Mouse (Mus musculus) brain, embryonic 18.5 days (tissue): ENCODE measurements around the gene 1700037H04Rik.

ENCODE experiments used
- DNase-seq: peaks from one replicate; pipeline ENCODE4 v3.0.0-alpha.2; 2012; ENCODE audit warnings: low read depth, low spot score

Gene 1700037H04Rik

DNA sequence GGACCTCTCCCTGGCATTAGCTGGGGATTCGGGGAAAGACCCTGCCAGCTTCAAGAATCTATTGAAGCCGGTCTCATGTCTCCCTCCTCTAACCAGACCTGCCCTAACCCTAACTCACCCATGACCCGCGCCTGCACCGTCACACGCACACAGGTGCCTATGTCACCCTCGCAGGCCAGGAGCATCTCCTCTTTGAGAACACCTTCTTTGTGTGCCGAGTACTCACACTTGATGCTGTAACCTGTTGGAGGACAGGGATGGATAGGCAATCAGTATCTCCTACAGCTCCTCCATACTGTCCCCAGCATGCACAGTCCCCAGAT lies 12.9 kb downstream of the 1700037H04Rik start:
- DNase-seq, result no peak

DNA sequence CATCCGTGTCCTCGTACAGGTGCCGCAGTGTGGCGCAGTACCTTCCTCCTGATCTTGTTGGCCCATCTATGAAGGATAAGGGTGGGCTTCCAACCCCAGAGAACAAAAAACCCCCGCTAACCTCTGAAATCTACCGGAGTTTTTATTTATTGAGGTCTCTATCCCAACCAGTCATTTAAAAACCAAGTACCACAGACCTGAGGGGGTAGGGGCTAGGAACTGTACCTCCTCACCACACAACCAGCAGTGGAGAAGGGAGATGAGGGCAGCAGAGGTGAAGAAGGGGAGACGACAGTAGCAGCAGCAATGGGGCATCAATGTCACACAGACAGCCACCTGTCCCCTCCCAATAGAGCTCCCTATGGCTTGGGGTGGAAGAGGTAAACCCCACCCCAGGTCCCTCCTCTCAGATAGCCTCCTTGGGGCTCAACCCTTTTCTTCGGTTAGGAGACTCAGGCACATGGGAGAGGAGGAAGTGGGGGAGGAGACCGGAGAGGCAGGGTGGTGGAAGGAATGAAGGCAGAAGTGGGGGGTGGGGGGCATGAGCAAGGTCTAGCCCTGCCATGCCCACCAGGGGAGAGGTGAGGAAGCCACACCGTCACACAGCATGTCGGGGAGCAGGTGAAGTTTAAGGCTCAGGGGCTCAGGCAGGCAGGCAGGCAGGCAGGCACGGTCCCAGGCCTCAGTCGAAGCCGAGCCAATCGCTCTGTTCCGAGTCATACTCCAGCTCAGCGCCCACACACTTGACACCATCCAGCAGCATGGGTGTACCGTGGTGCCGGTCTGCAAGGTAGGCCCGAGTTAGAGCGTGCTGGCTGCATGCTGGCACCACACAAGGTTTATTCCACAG lies 13.5 kb downstream of the 1700037H04Rik start:
- no peak for DNase-seq

DNA sequence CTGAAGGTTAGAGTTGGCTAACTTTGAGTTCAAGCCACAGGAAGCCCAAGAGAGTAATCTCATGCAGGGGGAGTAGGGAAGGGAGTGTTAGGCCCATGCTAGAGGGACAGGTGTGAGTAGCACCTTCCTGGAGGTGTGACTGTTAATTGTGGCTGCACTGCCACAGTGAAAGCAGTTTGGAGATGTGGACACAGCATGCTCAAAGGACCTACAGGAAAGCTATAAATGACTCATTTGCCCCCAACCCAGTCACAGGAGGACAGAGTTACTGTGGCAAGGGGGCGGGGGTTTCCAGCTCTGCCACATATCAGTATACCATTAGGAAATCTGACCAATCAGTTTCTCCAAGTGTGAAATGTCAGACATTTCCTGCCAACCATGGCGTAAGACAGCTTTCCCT lies 14.3 kb downstream of the 1700037H04Rik start:
- no peak for DNase-seq

DNA sequence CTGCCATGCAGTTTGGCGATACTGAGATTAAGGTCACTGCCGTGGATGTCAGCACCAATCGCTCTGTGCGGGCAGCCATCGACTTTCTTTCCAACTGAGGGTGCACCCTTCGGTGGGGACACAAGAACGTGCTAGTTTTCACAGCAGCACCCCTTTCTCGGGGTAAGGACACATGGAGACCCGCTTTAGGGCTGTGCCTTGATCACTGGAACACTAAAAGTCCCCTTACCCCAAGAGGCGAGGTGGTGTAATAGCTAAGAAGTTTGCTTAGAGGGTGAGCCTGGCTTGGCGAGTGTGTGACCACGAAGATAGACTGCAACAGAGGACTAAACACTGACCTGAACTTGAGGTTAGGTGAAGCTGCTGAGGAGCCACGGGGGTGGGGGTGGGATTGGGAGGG lies 14.8 kb downstream of the 1700037H04Rik start:
- no peak for DNase-seq

DNA sequence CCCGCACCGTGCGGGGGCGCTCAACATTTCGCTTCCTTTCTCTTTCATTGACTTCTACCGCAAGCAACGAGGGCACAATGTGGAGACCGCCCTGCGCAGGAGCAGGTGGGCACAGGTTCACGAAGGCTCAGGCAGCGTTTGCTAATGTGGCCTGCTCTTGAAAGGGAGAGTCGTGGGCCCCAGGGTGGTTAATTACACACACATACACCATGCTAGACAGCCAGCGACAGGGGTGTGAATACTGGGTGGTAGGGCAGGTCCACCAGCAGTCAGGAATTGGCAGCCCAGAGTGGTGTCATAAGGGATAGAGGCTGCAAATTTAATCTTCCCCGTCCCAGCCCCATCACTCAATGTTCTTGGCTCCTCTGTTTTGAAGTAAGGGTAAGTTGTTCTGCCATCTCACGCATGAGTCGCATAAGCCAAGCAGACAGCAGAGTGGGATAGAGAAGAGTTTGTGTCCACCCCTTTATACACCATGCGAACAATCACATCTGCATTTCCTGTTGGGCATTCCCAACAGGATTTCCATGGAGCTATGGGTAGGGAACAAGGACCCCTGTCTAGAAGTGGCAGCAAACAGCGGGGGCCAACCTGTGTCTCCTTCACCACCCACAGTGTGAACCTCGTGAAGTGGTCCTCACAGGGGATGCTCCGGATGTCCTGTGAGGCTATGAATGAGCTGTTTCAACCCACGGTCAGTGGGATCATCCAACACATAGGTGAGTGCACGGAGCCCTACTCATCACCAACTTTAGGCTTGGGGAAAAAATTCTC lies 16.7 kb downstream of the 1700037H04Rik start:
- DNase-seq, result no peak

DNA sequence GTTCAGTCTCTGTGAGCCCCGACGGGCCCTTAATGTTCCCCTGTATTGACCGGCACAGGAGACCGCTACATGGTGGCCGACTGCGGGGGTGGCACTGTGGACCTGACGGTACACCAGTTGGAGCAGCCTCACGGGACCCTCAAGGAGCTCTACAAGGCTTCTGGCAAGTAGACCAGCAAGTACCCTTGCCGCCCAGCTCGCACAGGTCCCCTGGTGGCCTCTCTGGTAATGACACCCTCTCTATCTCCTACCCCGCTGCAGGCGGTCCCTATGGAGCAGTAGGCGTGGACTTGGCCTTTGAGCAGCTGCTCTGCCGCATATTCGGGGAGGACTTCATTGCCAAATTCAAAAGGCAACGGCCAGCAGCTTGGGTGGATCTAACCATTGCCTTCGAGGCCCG lies 17.3 kb downstream of the 1700037H04Rik start:
- no peak for DNase-seq

DNA sequence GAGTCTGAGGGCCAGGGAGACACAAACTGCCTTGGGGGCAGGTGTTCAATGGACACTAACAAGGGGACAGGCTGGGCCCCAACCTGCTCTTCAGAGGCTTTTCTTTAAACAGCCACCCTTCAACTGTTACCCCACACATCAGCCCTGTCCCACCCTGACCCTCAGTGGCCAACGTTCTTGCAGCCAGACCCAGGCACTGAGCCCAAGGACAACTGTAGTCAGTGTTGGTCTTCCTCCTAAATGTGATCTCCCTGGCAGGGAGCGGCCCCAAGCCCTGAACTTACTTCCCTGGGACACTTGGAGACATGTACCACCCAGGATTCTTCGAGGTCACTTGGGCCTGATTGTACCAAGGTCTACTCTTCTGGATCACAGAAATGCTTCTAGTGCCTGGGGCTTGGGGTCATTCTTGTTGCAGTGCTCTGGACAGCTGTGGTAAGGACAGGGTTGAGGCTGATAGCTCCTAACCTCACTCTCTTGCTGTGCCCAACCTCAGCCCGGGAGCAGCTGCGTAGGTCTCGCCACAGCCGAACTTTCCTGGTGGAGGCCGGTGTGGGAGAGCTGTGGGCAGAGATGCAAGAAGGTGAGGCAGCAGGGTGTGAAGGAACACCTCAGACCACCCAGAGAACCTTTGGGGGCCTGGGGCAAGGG lies 18.4 kb downstream of the 1700037H04Rik start:
- no peak for DNase-seq

DNA sequence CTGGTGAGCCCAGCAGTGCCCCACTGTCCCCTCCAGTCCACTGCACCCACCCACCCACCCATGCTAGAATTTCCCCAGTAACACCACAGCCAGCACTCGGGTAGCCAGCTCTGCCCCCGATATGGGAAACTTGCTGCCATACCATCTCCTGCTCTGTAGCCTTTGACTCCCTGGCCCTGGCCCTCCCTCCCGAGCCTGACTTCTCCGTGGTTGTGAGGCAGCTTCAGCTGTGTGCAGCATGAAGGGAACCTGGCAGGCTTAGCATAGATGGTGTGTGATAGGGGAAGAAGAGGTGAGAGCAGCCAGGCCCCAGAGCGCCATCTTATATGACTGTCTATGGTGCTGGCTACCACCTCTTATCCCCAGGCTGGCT lies 19.4 kb downstream of the 1700037H04Rik start:
- DNase-seq, result no peak

DNA sequence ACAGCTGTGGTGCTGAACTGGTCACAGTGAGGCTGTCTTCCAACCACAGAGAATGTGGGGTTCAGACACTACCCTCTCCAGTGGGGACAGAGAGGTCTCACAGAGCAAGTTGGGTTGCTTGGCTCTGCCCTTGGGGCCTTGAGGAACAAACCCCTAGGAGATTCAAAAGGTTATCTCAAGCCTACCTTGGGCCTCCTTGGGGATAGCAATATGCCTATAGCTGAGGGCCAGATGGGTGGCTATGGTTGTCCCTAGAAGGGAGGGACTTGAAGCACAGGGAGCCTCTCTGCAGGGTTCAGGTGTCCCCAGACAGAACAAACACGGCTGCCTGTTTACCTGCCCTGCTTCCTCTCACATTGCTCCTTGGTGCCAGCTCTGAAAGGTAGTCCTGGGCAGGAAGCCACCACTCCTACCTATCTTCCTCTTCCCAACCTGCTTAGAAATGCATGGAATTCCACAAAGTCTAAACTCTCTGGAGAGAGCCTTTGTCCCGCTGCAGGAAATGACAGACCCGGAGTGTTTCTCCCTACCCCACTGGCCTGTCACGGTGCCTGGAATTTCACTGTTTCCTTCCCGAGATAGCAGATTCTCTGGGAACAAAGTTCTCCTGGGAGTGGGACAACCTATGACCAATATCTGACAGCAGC lies 19.9 kb downstream of the 1700037H04Rik start:
- DNase-seq, result no peak

DNA sequence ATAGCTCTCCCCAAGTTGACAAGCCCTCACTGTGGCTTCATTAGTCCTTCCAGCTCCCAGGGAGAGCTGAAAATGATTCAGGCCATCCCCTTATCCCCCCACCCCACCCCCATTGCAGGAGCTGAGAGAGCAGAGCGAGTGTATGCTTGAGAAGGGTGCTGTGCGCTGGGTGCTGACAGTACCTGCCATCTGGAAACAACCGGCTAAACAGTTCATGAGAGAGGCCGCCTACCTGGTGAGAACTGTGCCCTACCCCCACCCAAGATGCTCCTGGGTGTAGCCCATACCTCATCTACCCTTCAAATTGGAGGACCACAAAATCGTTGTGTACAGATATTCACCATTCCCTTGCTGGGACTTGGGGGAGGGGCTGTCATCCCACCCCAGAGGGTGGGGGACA lies 20.6 kb downstream of the 1700037H04Rik start:
- no peak for DNase-seq

DNA sequence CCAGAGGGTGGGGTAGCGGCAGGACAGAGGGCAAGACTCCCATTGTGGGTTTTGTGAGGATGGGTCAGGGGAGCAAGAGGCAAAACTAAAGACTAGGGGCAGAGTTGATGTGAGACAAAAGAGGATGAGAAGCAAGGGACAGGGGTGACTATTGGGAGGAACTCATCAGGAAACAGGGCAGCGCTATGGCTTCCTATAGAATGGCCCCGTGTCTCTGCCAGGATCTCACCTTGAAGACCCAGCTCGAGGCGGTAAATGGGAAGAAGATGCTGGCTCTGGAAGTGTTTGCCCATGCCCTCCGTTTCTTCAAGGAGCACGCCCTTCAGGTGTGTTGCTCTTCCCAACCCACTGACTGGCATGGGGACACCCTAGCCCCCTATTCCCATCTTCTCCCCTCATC lies 21.1 kb downstream of the 1700037H04Rik start:
- DNase-seq, result no peak

DNA sequence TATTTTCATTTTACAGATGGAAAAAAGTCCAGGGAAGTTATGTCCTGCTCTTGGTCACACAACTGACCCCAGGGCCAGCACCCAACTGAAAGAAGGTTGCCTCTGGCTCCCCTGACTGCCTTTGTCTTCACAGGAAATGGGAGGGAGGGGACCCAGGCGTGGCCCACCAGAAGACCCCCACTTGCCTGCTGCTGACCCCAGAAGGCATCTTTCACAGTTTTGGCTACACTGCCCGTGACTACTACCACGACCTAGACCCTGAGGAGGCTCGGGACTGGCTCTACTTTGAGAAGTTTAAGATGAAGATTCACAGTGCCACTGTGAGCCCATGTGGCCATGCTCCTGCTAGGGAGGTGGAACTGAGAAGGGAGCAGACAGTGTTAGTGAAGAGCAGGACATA lies 21.6 kb downstream of the 1700037H04Rik start:
- DNase-seq, result no peak

DNA sequence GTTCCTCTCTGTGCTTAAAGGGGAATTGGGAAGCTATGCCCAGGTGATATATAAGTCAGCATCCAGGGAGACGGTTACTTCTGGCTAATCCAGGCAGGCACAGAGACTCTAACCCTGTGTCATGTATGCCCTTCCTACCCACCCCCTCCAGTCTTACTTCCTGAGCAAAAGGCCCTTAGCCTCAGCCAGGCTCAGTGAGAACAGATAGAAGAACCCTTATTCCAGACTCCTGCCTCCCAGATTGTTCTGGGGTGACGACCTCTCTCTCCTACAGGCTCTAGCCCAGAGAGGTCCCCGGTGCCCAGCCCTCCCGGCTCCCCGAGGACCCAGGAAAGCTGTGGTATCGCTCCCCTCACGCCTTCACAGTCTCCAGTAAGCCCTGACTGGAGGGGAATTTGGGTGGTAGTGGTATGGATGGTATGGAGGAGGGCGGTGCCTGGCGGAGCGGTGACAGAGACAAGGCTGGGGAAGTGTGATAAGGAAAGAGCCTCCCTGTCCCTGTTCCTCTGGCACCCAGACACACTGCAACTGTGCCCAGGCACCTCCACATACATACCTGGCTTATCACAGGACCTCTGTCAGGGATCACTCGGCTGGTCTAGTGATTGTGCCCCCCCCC lies 24.3 kb downstream of the 1700037H04Rik start:
- no peak for DNase-seq

DNA sequence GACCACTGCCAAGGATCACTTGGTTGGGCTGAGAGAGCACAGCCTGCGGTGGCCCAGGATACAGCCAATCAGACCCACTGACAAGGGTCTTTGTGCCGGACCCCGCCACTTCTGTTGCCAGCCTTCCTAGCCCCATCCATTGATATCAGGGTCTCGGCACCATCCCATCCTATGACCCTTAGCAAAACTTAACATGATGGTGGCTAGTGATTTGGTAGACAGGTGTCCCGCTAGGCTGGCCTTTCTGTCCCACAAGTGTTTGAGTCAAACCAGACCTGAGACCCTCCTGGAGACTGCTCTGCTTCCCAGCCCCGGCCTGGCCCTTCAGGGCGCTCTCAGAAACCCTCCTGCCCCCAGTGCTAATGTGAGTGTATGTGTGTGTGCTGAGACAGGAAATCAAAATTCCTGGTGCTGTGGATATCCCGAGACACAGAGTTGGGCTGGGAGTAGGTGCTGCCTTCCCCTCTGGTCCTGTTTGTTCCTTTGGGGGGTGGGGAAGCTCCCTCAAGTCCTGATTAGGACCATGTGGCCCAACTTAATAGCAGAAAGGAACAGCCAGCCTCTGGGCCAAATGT lies 25.0 kb downstream of the 1700037H04Rik start:
- DNase-seq, result no peak

DNA sequence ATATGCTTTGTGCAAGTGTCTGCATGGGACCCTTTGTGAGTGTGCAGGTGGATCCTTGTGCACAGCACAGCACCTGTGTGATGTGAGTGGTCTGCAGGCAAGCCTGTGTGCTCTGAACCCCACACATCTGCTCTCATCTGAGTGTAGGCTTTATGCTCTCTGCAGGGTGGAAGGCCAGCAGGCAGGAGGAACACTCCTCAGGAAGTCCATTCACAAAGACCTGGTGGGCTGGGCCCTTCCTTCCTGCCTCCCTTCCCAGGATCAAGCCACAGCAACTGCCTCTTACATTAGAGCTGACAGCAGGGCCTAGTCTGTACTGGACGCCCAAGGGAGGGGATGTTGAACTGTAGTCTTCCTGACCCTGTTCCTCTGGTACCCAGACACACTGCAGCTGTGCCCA lies 25.5 kb downstream of the 1700037H04Rik start:
- no peak for DNase-seq

DNA sequence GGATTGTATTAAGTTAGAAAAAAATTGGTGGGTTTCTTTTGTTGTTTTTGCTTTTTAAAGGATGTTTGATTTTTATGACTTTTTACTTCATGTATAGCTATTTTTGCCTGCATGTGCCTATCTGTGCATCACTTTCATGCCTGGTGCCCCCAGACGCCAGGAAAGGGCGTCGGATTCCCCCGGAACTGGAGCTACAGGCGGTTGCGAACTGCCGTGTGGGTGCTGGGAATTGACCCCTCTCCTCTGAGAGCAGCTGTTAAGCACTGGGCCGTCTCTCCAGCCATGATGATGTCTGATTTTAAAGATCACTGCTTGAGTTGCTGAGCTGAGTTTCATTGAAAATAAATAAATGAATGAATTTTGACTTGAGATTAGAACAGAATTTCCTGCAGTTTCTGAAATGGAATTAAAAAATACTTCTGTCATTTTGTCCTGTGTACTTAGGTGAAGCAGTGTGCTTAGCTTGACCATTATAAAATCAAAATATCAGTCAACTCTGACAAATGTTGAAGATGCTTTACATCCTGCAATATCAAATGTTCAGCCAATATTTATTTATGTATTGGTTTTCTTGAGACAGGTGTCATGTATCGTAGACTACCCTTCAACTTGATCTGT lies 26.8 kb downstream of the 1700037H04Rik start, which contains the start of gene Gm11037:
Gm11037 (plus strand) TSS at position 568 of the 618 bp plus-strand sequence.
- DNase-seq, result no peak

DNA sequence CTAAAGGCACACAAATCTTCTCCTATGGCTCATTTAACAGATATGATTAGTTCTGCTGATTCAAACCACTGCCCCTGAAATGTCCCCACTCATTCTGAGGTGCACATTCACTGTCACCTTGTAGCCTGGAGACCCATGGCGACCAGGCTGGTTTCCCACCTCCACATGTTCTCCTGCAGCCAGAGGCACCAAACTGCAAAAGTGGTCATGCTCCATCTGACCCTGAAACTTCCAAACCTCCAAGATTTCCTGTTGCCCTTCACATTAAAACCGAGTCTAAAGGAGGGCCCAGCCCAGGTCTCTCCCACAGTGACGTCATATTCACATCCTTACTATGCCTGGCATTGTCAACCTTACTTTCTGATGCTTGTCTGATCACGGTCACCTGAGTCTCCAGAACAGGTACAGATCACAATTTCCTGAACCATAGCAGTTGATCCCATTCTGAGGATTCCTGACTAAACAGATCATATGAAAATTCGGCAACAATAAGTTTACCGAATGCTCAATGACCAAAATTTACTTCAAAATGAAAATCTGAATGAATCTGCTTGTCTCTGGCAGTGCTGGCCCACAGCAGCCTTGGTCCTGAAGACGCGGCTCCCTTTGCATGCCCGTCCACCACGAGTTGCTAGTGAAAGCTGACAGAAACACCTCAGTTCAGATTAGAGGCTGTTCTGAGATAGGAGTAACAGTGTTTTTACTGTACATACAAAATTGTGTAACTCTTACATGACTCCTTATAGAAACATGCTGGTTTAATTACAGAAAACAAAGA lies 27.6 kb downstream of the 1700037H04Rik start:
- no peak for DNase-seq

DNA sequence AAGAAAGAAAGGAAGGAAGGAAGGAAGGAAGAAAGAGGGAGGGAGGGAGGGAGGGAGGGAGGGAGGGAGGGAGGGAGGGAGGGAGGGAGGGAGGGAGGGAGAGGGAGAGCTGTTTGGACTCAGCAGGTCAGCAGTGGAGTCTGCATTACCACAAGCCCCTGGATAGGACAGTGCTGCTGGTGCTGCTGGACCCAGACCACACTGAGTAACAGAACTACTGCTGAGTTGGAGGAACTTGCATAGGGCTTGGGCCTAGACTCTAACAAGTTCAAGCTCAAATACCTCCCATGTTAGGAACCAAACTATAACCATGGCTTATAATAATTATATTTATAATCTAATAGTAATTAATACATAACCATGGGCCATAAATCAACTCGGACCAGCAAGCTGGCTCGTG lies 29.0 kb downstream of the 1700037H04Rik start:
- DNase-seq, result no peak

DNA sequence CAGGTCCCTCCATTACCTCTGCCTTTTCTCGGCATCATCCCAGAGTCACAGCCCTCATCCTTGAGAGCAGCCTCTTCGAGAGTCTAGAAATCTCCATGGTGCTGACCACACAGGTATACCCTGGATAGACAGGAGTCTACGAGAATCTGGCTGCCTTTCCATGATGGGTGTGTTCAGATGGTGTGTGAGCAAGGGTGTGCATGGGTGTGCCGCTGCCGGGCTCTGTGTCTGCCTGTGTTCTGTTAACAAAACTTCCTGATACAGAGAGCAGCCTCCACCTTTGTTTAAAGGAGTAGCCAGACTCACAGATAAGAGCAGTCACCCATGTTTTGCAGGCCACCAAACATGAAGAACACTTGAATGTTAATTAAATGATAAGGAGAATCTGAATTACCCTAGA lies 30.0 kb downstream of the 1700037H04Rik start:
- no peak for DNase-seq

DNA sequence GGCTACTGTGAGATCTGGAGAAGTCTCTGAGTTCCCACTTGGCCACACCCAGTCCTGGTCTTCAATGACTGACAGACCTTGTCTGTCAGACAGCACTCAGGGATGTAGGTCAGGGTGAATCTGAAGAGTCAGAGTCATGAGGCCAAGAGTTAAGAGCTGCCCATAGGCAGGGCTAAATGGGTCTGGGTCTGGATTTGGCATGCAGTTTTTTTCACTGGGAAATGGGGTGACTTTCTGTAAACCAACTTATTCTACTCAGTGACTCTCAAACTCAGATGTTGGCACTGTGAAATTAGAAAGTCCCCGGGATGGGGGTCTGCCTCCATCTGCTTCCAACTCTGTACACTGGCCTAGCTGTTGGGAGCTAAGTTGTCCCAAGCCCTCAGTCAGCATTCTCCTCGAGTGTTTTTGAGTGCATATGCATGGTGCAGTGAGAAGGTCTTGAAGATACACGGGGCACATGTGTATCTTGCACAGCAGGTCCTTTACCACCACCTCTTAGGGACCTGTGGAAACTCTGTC lies 31.2 kb downstream of the 1700037H04Rik start:
- DNase-seq, result no peak
